17 mouse cellular contexts compared by ENCODE assay signal in genomic region chr3:65262506-65263422, GRCm38 (mm10).
DNase-seq lines count a peak whose midpoint lies in the region; ATAC-seq lines count a peak whose summit lies in the region.
"Had no signal": no experiment of that assay in that cellular context is flagged by ENCODE, and none has a peak within 500 bp of the region (broad histone marks: within the 10 kb centered on the region; RNA-seq: fewer than 3 reads in every experiment).

No protein-coding gene starts in this region.

- H3K4me2 ChIP-seq in heart, embryonic 14.5 days (ENCODE audit: low read length): peak overlapping the region; percentile 37
- H3K4me2 ChIP-seq: forebrain, embryonic 12.5 days; liver, embryonic 15.5 days had no signal

- no peaks in the 10 kb centered on the region for H3K36me3 ChIP-seq in heart, embryonic 14.5 days (ENCODE audit: control insufficient read depth, insufficient read depth, low read length)
- H3K36me3 ChIP-seq: forebrain, embryonic 12.5 days; liver, embryonic 15.5 days had no signal

- H3K4me1 ChIP-seq in heart, embryonic 14.5 days (ENCODE audit: control insufficient read depth in 2 of 2, insufficient read depth in 2 of 2, low read length in 2 of 2): peaks cover 2 to 9% of the 10 kb centered on the region in 2 experiments; a peak in 1 of 4 replicates
- H3K4me1 ChIP-seq: forebrain, embryonic 12.5 days; liver, embryonic 15.5 days; megakaryocyte, embryonic 14.5 days had no signal

- ATAC-seq in heart, embryonic 14.5 days (ENCODE audit: insufficient number of reproducible peaks, insufficient read depth, low FRiP score, low read depth): no peak
- ATAC-seq: inflammation-experienced regulatory T-cells, adult 6 months; lung, postnatal 0 days; midbrain, embryonic 16.5 days had no signal

- H3K4me3 ChIP-seq in heart, embryonic 14.5 days (ENCODE audit: control insufficient read depth in 1 of 2, insufficient read depth in 1 of 2, low read depth in 1 of 2, low read length in 2 of 2): no peak overlapping the region
- H3K4me3 ChIP-seq: forebrain, embryonic 12.5 days; liver, embryonic 15.5 days; megakaryocyte, embryonic 14.5 days had no signal

- 47% methylated on average over 12 of the region's 12 CpGs for WGBS in heart, embryonic 14.5 days

- H3K27me3 ChIP-seq in heart, embryonic 14.5 days (ENCODE audit: control insufficient read depth, insufficient read depth, low read length): no peaks in the 10 kb centered on the region
- H3K27me3 ChIP-seq: forebrain, embryonic 12.5 days; liver, embryonic 15.5 days; megakaryocyte, embryonic 14.5 days had no signal

- H3K27ac ChIP-seq in heart, embryonic 14.5 days (replicated peaks in 1 of 2; ENCODE audit: control insufficient read depth in 1 of 2, insufficient read depth in 1 of 2, low read depth in 2 of 2, low read length in 2 of 2): no peak overlapping the region
- H3K27ac ChIP-seq: forebrain, embryonic 12.5 days; liver, embryonic 15.5 days had no signal

- no peak for DNase-seq in heart, postnatal 36 days
- DNase-seq in right cerebral cortex, adult 18-20 months: peak; percentile 46
- no peak for DNase-seq in right cerebral cortex, postnatal 14 days
- peak; percentile 51 for DNase-seq in cerebellum, adult 8-10 months
- DNase-seq in left cerebral cortex, postnatal 36 days (ENCODE audit: low spot score in 2 of 2): peak; percentile 28 to 33
- no peak for DNase-seq in gastrocnemius, postnatal 14 days
- DNase-seq: adrenal gland, postnatal 36 days; embryo, embryonic 11 days; kidney, postnatal 4 days; thymus, postnatal 36 days had no signal

- H3K9me3 ChIP-seq in heart, embryonic 14.5 days (ENCODE audit: control insufficient read depth, low read length): no peaks in the 10 kb centered on the region
- H3K9me3 ChIP-seq: forebrain, embryonic 12.5 days; liver, embryonic 15.5 days; megakaryocyte, embryonic 14.5 days had no signal

- no peak overlapping the region for H3K9ac ChIP-seq in heart, embryonic 14.5 days (ENCODE audit: low read length)
- H3K9ac ChIP-seq: forebrain, embryonic 12.5 days; liver, embryonic 15.5 days had no signal

- intact Hi-C loops in heart, postnatal 36 days (cut with DNase I): no loop called here
- intact Hi-C loops in left cerebral cortex, postnatal 36 days (cut with DNase I): loop anchor here (10.0 kb wide), 1 partner anchor 148 kb away; no protein-coding TSS in a partner anchor
- intact Hi-C loops in gastrocnemius, postnatal 14 days (cut with DNase I; ENCODE audit: low total_unique reads): no loop called here

Comparison
In these comparisons a context has a peak if more than half of its experiments do, and no peak if none do; other contexts are left out.
1. DNase-seq: peak in right cerebral cortex, adult 18-20 months (single experiment), cerebellum, adult 8-10 months (single experiment) and left cerebral cortex, postnatal 36 days (2 of 2); none in heart, postnatal 36 days (0 of 2), right cerebral cortex, postnatal 14 days (single experiment) and gastrocnemius, postnatal 14 days (single experiment).